Mouse (Mus musculus) layer of hippocampus, adult 8-10 months (tissue): ENCODE results near the gene Golm1. TPM values are rescaled to one million over a fixed set of nuclear protein-coding genes. Genes with fewer than 3 reads are reported as not detected.
"Not testable (repeated sequence)": the region's sequence is repeated elsewhere in the genome, so short reads cannot be mapped to it uniquely, and the experiment has no call there.

Experiments used
- DNase-seq, 2 experiments: peaks; one replicate each; pipeline ENCODE4 v3.0.0; 2022; ENCODE audit warnings: low spot score in 2 of 2
- total RNA-seq, 4 experiments: library from RNA; stranded (reverse); gene quantifications; 2 replicates each; pipeline ENCODE4 v1.2.4; 2022

Golm1 gene
- total RNA-seq, result 10 to 100 TPM; 63.1 to 72.1 (median 63.7) TPM

DNA sequence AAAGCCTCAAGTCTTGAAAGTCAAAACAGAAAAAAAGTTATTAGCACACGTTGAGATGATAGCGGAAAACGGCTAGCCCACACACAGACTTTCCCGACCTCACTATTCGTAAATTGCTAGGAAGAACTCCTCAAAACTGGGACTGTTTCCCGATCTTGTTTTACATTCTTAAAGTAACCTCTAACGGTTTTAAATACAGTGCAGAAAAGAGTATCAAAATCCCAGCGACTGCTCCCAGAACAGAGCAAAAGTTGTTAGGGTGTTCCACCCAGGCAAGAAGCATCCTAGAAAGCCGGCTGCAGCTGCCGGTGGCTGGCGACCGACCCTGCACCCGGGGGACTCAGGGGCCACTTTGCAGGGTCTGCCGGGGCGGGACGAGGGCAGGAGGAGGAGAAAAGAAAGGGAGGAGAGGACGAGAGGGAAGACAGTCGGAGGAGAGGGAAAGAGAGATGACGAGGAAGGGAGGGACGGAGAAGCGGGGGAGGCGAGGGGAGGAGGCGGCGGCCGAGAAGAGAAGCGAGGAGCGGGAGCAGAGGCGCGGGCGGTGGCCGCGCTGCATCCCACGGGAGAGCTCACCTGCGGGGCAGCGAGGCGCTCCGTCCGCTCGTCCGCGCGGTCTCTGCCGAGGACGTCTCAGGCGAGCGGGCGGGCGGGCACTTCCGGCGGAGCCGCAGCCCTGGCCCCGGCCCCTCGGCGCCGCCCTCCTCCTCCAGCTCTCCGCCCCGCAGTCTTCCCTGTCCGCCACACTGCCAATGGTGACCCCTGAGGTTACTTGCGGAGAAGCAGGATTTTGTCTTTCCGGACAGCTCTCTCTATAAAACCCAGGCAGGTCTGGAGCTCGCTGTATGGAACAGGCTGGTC lies at the start of gene Golm1:
Gene Golm1, minus strand, starts transcription at position 661 of the 861 bp plus-strand sequence.
- DNase-seq, result no peak

DNA sequence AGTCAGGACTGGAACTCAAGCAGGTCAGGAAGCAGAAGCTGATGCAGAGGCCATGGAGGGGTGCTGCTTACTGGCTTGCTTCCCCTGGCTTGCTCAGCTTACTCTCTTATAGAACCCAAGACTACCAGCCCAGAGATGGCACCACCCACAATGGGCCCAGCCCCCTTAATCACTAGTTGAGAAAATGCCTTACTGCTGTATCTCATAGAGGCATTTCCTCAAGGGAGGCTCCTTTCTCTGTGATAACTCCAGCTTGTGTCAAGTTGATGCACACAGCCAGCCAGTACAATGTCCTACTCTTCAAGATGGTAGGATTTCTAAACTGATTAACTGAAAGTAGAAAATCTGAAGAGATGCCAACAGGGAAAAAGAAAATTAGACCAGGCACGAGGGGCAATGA lies 46.5 kb upstream of the Golm1 start:
- not testable (repeated sequence) for DNase-seq

GRCm38 (mm10) chr13:59719475-59719874 lies 43.9 kb upstream of the Golm1 start:
- no peak for DNase-seq

DNA sequence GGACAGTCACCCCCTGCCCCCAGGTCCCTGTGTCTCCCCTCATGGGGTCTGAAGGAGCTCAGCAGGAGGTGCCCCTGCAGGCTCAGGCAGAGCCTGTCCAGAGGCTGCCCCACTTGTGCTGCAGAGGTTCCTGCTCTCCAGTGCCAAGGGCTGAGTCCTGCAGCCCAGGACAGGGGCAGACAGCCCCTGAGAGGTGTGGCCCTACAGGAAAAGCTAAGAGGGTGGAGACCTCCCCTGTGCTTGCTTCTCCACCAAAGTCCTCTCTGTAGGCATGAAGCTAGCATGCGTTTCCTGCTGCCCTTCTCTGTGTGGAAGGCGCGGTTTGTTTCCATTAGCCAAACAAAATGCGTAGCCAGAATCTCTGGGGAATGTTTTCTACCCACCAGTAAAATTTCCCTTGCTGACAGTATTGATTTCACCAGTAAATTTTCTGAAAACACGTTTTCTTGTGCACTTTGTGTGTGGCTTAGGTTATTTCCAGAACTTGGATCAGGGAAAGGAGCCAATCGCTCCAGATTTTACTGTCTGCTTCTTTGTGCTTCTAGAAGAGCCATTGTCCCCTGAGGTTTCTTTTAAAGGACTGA lies 43.3 kb upstream of the Golm1 start:
- DNase-seq, result not testable (repeated sequence)

DNA sequence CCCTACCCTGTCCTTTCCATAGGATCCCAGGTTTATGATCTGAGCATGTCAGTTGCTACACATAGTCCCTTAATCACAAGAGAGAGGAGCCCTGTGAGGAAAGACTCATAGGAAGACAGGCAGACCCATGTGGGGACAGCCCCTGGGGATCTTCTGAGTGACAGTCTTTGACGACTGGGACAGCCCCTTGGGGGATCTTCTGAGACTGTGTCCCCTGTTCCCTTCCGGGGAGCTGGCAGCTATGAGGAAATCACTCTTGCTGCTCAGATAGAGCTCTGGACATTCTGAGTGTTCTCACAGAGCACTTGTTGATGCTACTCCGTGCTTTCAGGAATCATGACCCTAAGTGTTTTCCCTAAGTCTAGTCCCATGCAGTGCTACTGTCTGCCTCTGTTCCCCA lies 38.1 kb upstream of the Golm1 start:
- no peak for DNase-seq

DNA sequence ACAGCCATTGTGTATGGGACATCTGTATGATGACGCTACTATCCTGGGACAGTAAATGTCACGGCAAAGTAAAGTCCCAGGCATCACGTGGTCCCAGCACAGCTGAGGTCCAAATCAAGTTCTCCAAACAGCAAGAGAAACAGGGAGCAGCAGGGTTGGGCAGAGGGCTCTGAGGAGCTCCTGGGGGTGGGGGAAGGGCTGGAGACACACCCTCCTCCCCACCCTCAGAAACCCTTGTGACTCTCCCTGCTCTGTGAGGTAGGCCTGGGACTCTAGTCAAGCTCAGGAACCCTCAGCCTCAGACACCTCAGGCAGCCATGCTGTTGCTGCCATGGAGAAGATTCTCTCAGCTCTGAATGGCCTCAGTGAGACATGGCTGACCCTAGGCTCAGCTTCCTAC lies 36.4 kb upstream of the Golm1 start, which contains the start of gene Spata31d1b:
Gene Spata31d1b, plus strand, starts transcription at position 301 of the 400 bp plus-strand sequence.
- not testable (repeated sequence) for DNase-seq

DNA sequence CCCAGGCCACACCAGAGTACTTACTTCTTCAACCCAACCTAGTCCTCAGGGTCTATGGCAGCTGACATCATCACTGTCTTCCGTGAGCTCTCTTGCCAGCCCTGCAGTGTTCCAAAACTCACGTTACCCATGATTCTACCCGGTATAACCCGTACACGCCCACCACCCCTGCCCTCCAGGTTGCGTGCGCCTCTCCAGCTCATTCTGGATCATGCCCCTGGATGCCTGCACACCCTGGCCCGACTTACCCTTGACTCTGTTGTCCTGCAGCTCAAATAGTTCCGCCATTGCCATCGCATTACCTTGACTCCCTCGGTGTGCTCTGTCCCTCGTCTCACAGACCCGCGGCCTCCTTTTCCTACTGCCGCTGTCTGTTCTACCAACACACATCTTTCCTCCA lies 34.6 kb upstream of the Golm1 start, which contains the start of gene Spata31d1a:
Gene Spata31d1a, minus strand, starts transcription at position 101 of the 400 bp plus-strand sequence.
- no peak for DNase-seq

- no peak for DNase-seq
Measured at GRCm38 (mm10) chr13:59704562-59704961, 29.0 kb upstream of the Golm1 start.

- no peak for DNase-seq
Measured at GRCm38 (mm10) chr13:59703514-59703913, 27.9 kb upstream of the Golm1 start.

GRCm38 (mm10) chr13:59700137-59700536 lies 24.5 kb upstream of the Golm1 start:
- DNase-seq, result not testable (repeated sequence)

- no peak for DNase-seq
Measured at GRCm38 (mm10) chr13:59699131-59699530, 23.5 kb upstream of the Golm1 start.

- no peak for DNase-seq
Measured at GRCm38 (mm10) chr13:59695781-59696180, 20.2 kb upstream of the Golm1 start.

GRCm38 (mm10) chr13:59694008-59694407 lies 18.4 kb upstream of the Golm1 start, which contains the start of gene 4921517D22Rik:
Gene 4921517D22Rik, minus strand, starts transcription at chr13:59694108.
- no peak for DNase-seq

GRCm38 (mm10) chr13:59691478-59691877 lies 15.9 kb upstream of the Golm1 start:
- no peak for DNase-seq

DNA sequence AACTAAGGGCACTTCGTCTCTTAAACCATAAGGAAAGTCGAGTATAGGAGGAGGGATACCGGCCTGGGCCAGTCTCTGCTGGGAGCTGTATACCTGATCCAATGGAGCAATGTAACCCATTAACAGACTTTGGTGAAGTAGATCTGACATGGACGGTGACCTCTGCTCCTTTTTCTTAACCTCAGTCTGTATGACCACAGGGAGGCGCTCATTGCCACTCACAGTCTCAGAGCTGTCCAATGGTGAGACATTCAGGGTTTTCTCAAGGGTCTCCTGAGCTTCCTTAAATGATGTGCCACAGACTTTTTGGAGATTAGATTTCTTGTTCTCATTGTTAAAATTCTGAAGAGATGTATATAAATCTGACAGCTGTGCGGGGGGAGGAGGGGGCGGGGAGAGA lies 15.0 kb upstream of the Golm1 start:
- no peak for DNase-seq

DNA sequence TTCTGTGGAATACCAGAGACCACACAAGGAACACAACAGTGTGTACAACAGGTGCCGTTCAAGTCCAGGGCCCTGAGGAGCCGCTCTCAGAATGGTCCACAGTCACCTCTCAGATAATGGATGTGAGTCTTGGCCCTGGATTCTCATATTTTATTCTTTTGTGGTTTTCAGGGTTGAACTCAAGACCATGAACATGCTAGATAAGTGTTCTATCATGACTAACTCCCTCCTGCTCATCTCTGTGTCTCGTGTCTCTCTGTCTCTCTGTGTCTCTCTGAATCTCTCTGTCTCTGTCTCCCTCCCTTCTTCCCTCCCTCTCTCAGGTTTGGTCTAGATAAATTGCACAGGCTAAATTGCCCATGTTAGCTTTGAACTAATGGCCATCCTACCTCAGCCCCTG lies 14.2 kb upstream of the Golm1 start:
- DNase-seq, result no peak

GRCm38 (mm10) chr13:59689313-59689712 lies 13.7 kb upstream of the Golm1 start:
- no peak for DNase-seq

DNA sequence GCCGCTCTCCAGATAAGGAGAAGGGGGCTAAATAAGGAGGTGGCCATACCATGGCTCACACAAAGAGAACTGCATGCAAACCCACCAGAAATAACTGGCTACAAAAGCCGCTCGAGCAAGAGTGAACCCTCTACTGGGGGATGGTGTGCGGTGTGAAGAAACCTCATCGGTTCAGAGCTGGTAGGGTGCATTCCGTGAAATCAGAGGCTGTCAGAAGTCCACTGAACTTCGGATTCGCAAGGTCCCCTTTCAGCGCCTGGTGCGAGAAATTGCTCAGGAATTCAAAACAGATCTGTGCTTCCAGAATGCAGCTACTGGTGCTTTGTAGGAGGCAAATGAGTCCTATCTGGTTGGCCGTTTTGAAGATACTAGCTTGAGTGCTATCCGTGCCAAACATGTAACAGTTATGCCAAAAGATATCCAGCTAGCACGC lies 12.7 kb upstream of the Golm1 start:
- no peak for DNase-seq

GRCm38 (mm10) chr13:59685236-59685635 lies 9.6 kb upstream of the Golm1 start:
- no peak for DNase-seq

DNA sequence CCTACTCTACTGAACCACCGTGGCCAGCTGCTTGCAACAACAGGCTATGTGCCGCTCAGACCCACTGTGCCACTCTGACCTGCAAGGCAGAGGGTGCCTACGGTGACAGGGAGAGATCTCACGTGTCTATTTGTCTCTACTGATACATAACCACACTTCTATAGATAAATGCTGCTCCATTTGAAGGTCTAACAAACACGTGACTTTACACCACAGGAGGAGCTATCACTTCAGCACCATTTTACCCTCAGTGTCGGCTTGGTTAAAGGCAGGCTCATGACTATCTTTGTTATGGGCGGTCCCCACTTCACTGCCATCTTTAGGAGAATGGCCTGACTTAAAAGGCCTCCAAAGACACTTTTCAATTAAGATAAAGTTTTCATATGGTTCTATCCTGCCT lies 7.0 kb upstream of the Golm1 start:
- no peak for DNase-seq

GRCm38 (mm10) chr13:59679908-59680307 lies 4.3 kb upstream of the Golm1 start:
- no peak for DNase-seq

DNA sequence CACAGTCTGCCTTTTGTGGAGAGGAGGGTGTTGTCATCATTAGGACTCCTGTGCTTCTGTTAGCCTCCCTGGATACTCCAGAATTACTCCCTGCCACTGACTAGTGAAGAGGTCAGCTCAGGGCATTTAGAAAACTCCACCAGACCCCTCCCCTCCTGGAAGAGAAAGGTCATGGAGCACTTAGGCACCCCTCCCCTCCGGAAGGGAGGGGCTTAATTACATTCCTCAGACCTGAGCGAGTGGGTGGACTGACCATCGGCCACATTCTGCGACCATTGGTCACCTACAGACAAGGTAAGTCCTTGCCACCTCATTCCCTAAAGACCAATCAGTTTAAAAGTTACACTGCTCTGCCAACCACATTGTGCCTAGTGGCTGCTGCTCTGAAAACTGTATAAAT lies 3.7 kb upstream of the Golm1 start:
- DNase-seq, result no peak
